ENCODE assay signal across 12 mouse cellular contexts in genomic region chr13:54750699-54751098, GRCm38 (mm10). TPM values are rescaled to one million over a fixed set of nuclear protein-coding genes. Genes with fewer than 3 reads are reported as not detected.
A peak's percentile ranks its signal among the peaks of the same experiment; 100 is the strongest.
DNase-seq lines count a peak whose midpoint lies in the region; ATAC-seq lines count a peak whose summit lies in the region.
"Had no signal": no experiment of that assay in that cellular context is flagged by ENCODE, and none has a peak within 500 bp of the region (broad histone marks: within the 10 kb centered on the region; RNA-seq: fewer than 3 reads in every experiment).

No protein-coding gene starts in this region.

- peak; percentile 48 for DNase-seq in adrenal gland, postnatal 25 days
- no peak for DNase-seq in adrenal gland, adult 8-10 months
- peak; percentile 39 for DNase-seq in kidney, postnatal 14 days
- peak; percentile 74 for DNase-seq in NIH3T3 (ENCODE audit: low read depth)
- DNase-seq in cerebellum, adult 9-11 months = no peak
- no peak for DNase-seq in layer of hippocampus, postnatal 10 days (ENCODE audit: low spot score in 2 of 2)

- no peak overlapping the region for H3K9ac ChIP-seq in kidney, embryonic 16.5 days (replicated peaks; ENCODE audit: low read length)

- no peak overlapping the region for H3K4me2 ChIP-seq in kidney, embryonic 16.5 days (replicated peaks; ENCODE audit: low read depth, low read length)

- no peak for ATAC-seq in kidney, embryonic 16.5 days (ENCODE audit: low FRiP score, low TSS enrichment)
- 0 out of 2 replicates have a peak, but pooled peaks have one; percentile 48 for ATAC-seq in megakaryocyte progenitor cell, adult 5-6 weeks (replicated peaks; ENCODE audit: poor library complexity)

- 3% methylated on average over 8 of the region's 8 CpGs for WGBS in kidney, embryonic 16.5 days

- H3K27me3 ChIP-seq in kidney, embryonic 16.5 days (ENCODE audit: insufficient read depth, low read length) = peaks cover 48% of the 10 kb centered on the region

- H3K36me3 ChIP-seq in kidney, embryonic 16.5 days (ENCODE audit: insufficient read depth, low read length) = no peaks in the 10 kb centered on the region
- H3K36me3 ChIP-seq: midbrain, embryonic 12.5 days had no signal

- H3K4me1 ChIP-seq in kidney, embryonic 16.5 days (ENCODE audit: insufficient read depth, low read length) = peaks cover 5% of the 10 kb centered on the region

- no peaks in the 10 kb centered on the region for H3K9me3 ChIP-seq in kidney, embryonic 16.5 days (ENCODE audit: low read length)
- H3K9me3 ChIP-seq: midbrain, embryonic 12.5 days had no signal

- H3K27ac ChIP-seq in kidney, embryonic 16.5 days (ENCODE audit: low read length) = no peak overlapping the region

- no peak overlapping the region for H3K4me3 ChIP-seq in kidney, embryonic 16.5 days (ENCODE audit: low read length)

RNA-seq across cellular contexts. Expression of gene Gprin1, which starts 1.0 kb away (rescaled TPM):
- 3.9 and 4.1 TPM in 2 replicates for total RNA-seq in adrenal gland, postnatal 25 days (2021)
- 1 to 10 TPM; 4.0 to 6.4 (median 4.2) TPM for total RNA-seq in adrenal gland, adult 8-10 months (2022)
- 0.06 and 0.09 TPM in 2 replicates for polyA plus RNA-seq in kidney, embryonic 16.5 days (2015; fragmentation: Nextera tagmentation; extraction: Ambion mirVana)
- not detected in 2 replicates for total RNA-seq in megakaryocyte progenitor cell, adult 5-6 weeks (2015)
- total RNA-seq in megakaryocyte progenitor cell, adult 5-6 weeks (2017) = not detected in 2 replicates
- total RNA-seq in layer of hippocampus, postnatal 10 days (2021) = 100 to 1,000 TPM; 204 TPM
- total RNA-seq: CH12.LX had no signal

RNA-seq across cellular contexts. Expression of gene Sncb, which starts 15.7 kb away (rescaled TPM):
- total RNA-seq in adrenal gland, postnatal 25 days (2021) = 0.91 and 1.6 TPM in 2 replicates
- total RNA-seq in adrenal gland, adult 8-10 months (2022) = 1 to 10 TPM; 1.8 to 5.6 (median 3.5) TPM
- not detected in 2 replicates for polyA plus RNA-seq in kidney, embryonic 16.5 days (2015; fragmentation: Nextera tagmentation; extraction: Ambion mirVana)
- not detected in 2 replicates for total RNA-seq in megakaryocyte progenitor cell, adult 5-6 weeks (2015)
- not detected in 2 replicates for total RNA-seq in megakaryocyte progenitor cell, adult 5-6 weeks (2017)
- 100 to 1,000 TPM; 503 to 525 TPM for total RNA-seq in layer of hippocampus, postnatal 10 days (2021)
- total RNA-seq: CH12.LX had no signal
- polyA plus RNA-seq: gonadal fat pad, adult 2 months had no signal

RNA-seq across cellular contexts. Expression of gene Eif4e1b, which starts 33.1 kb away (rescaled TPM):
- total RNA-seq in adrenal gland, postnatal 25 days (2021) = not detected in 2 replicates
- not detected for total RNA-seq in adrenal gland, adult 8-10 months (2022)
- not detected in 2 replicates for polyA plus RNA-seq in kidney, embryonic 16.5 days (2015; fragmentation: Nextera tagmentation; extraction: Ambion mirVana)
- total RNA-seq in megakaryocyte progenitor cell, adult 5-6 weeks (2015) = not detected in 2 replicates
- not detected in 2 replicates for total RNA-seq in megakaryocyte progenitor cell, adult 5-6 weeks (2017)
- total RNA-seq in layer of hippocampus, postnatal 10 days (2021) = not detected
- total RNA-seq: CH12.LX; left cerebral cortex, adult 8-10 months had no signal
- polyA plus RNA-seq: gonadal fat pad, adult 2 months; midbrain, embryonic 12.5 days had no signal

RNA-seq across cellular contexts. Expression of gene Tspan17, which starts 38.5 kb away (rescaled TPM):
- total RNA-seq in adrenal gland, postnatal 25 days (2021) = 30.1 and 39.5 TPM in 2 replicates
- 10 to 100 TPM; 38.8 to 45.1 (median 41.8) TPM for total RNA-seq in adrenal gland, adult 8-10 months (2022)
- polyA plus RNA-seq in kidney, embryonic 16.5 days (2015; fragmentation: Nextera tagmentation; extraction: Ambion mirVana) = 12.6 and 14.3 TPM in 2 replicates
- 0.30 and 0.73 TPM in 2 replicates for total RNA-seq in megakaryocyte progenitor cell, adult 5-6 weeks (2015)
- 0.71 and 3.0 TPM in 2 replicates for total RNA-seq in megakaryocyte progenitor cell, adult 5-6 weeks (2017)
- 10 to 100 TPM; 85.6 to 92.1 TPM for total RNA-seq in layer of hippocampus, postnatal 10 days (2021)

RNA-seq across cellular contexts. Expression of gene Cdhr2, which starts 49.4 kb away (rescaled TPM):
- total RNA-seq in adrenal gland, postnatal 25 days (2021) = not detected in 2 replicates
- total RNA-seq in adrenal gland, adult 8-10 months (2022) = not detected
- polyA plus RNA-seq in kidney, embryonic 16.5 days (2015; fragmentation: Nextera tagmentation; extraction: Ambion mirVana) = 8.6 TPM in 2 replicates
- total RNA-seq in megakaryocyte progenitor cell, adult 5-6 weeks (2015) = not detected in 2 replicates
- total RNA-seq in megakaryocyte progenitor cell, adult 5-6 weeks (2017) = not detected in 2 replicates
- total RNA-seq in layer of hippocampus, postnatal 10 days (2021) = under 1 TPM; 0.16 to 0.20 TPM
- total RNA-seq: CH12.LX had no signal

Comparison
In these comparisons a context has a peak if more than half of its experiments do, and no peak if none do; other contexts are left out.
1. DNase-seq: peak in adrenal gland, postnatal 25 days (single experiment), kidney, postnatal 14 days (single experiment) and NIH3T3 (single experiment); none in adrenal gland, adult 8-10 months (single experiment), cerebellum, adult 9-11 months (single experiment) and layer of hippocampus, postnatal 10 days (0 of 2).
2. RNA of gene Gprin1, which starts 1.0 kb away (total RNA-seq): 204 TPM in layer of hippocampus, postnatal 10 days; 4.0 to 6.4 TPM in adrenal gland, adult 8-10 months, 3.9 to 4.1 TPM in adrenal gland, postnatal 25 days and not detected in megakaryocyte progenitor cell, adult 5-6 weeks; every median in the first group is over 10 times any median in the second.
3. RNA of gene Sncb, which starts 15.7 kb away (total RNA-seq): 503 to 525 TPM in layer of hippocampus, postnatal 10 days; 1.8 to 5.6 TPM in adrenal gland, adult 8-10 months, 0.91 to 1.6 TPM in adrenal gland, postnatal 25 days and not detected in megakaryocyte progenitor cell, adult 5-6 weeks; every median in the first group is over 10 times any median in the second.